Mouse (Mus musculus): ENCODE data around the gene Prokr2. TPM values are rescaled to one million over a fixed set of nuclear protein-coding genes. Genes with fewer than 3 reads are reported as not detected.
A peak's percentile ranks its signal among the peaks of the same experiment; 100 is the strongest.
"Not testable (repeated sequence)": the region's sequence is repeated elsewhere in the genome, so short reads cannot be mapped to it uniquely, and the experiment has no call there.

Prokr2 gene
- polyA plus RNA-seq, 1 experiment from 2014 or later: 1.2 TPM

- Histone ChIP-seq H3K27me3 (ENCODE audit: poor library complexity, severe bottlenecking) (no peaks in the 10 kb centered on the region), H3K36me3 (replicated peaks) (no peaks in the 10 kb centered on the region), H3K4me1 (0 out of 2 replicates have a peak, but pooled peaks cover 4% of the 10 kb centered on the region), H3K27ac (no peak overlapping the region), H3K9me3 (no peaks in the 10 kb centered on the region), H3K4me3 (no peak overlapping the region)
- DNase-seq (ENCODE audit: extremely low spot score, low spot score): no peak
- WGBS: 87% methylated on average over 1 of the region's 1 CpGs
Observed at GRCm38 (mm10) chr2:132317178-132317577, 68.1 kb downstream of the Prokr2 start.

GRCm38 (mm10) chr2:132316041-132316808, 69.0 kb downstream of the Prokr2 start:
- no peaks in the 10 kb centered on the region for H3K9me3 ChIP-seq
- peaks cover 5% of the 10 kb centered on the region for H3K36me3 ChIP-seq (replicated peaks)
- no peak overlapping the region for H3K27ac ChIP-seq
- peak; percentile 67 for DNase-seq (ENCODE audit: extremely low spot score, low spot score)
- 43% methylated on average over 8 of the region's 8 CpGs for WGBS
- H3K4me3 ChIP-seq: no peak overlapping the region
- 0 out of 2 replicates have a peak, but pooled peaks cover 4% of the 10 kb centered on the region for H3K4me1 ChIP-seq
- H3K27me3 ChIP-seq (ENCODE audit: poor library complexity, severe bottlenecking): no peaks in the 10 kb centered on the region

DNA sequence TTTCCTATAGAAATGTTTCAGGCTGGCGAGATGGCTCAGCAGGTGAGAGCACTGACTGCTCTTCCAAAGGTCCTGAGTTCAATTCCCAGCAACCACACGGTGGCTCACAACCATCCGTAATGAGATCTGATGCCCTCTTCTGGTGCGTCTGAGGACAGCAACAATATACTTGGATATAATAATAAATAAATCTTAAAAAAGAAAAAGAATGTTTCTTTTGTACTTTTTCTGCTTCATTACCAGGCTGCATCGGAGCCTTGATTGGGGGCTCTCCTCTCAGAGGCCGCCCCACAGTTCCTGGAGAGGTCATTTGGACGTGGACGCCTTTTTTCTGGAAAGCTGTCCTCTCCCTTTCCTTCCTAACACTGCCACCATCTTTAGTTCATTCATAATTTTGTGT, 71.2 kb downstream of the Prokr2 start:
- not testable (repeated sequence) for H3K9me3 ChIP-seq; H3K27me3 ChIP-seq (ENCODE audit: poor library complexity, severe bottlenecking); H3K4me3 ChIP-seq; DNase-seq (ENCODE audit: extremely low spot score, low spot score); H3K4me1 ChIP-seq; H3K27ac ChIP-seq
- 86% methylated on average over 8 of the region's 8 CpGs for WGBS
- peaks cover 25% of the 10 kb centered on the region for H3K36me3 ChIP-seq (replicated peaks)

GRCm38 (mm10) chr2:132313568-132313967, 71.7 kb downstream of the Prokr2 start:
- Histone ChIP-seq H3K27me3 (ENCODE audit: poor library complexity, severe bottlenecking) (no peaks in the 10 kb centered on the region), H3K4me1 (0 out of 2 replicates have a peak, but pooled peaks cover 4% of the 10 kb centered on the region), H3K36me3 (replicated peaks) (peaks cover 30% of the 10 kb centered on the region), H3K27ac (no peak overlapping the region), H3K4me3 (no peak overlapping the region), H3K9me3 (no peaks in the 10 kb centered on the region)
- WGBS: 95% methylated on average over 2 of the region's 2 CpGs
- DNase-seq (ENCODE audit: extremely low spot score, low spot score): no peak

GRCm38 (mm10) chr2:132312616-132313015, 72.6 kb downstream of the Prokr2 start:
- 83% methylated on average over 5 of the region's 5 CpGs for WGBS

DNA sequence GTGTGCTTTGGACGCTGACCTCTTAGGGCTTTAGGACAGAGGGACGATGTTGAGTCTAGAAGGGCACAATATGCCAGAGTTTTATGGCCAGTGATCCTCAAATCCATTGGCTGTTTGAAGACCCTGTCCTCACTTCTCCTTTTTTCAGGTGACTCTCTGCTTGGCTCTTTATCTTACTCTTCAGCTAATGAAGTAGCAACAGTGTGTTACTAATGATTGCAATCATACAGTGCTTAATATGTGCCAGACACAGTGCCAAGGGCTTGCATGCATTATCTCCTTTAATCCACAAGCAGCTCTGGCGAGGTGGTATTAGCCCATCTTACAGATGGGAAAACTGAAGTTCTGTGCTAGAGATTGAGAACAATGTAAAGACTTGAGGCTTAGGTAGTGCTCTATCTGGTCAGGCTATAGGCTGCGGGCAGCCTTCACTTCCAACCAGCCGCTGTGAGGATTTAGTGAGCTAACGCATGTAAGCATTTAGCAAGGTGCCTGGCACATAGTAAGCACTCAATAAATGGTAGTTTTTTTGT, 75.8 kb downstream of the Prokr2 start:
- DNase-seq (ENCODE audit: extremely low spot score, low spot score): no peak
- WGBS: 95% methylated on average over 6 of the region's 6 CpGs
- H3K27me3 ChIP-seq (ENCODE audit: poor library complexity, severe bottlenecking): no peaks in the 10 kb centered on the region
- H3K27ac ChIP-seq: no peak overlapping the region
- no peaks in the 10 kb centered on the region for H3K9me3 ChIP-seq
- H3K36me3 ChIP-seq (replicated peaks): peaks cover 71% of the 10 kb centered on the region
- H3K4me3 ChIP-seq: no peak overlapping the region
- H3K4me1 ChIP-seq: no peaks in the 10 kb centered on the region

More at GRCm38 (mm10) chr2:132312616-132313015, 72.6 kb downstream of the Prokr2 start:
- Histone ChIP-seq H3K9me3 (no peaks in the 10 kb centered on the region), H3K4me3 (no peak overlapping the region), H3K36me3 (replicated peaks) (peaks cover 40% of the 10 kb centered on the region), H3K4me1 (0 out of 2 replicates have a peak, but pooled peaks cover 4% of the 10 kb centered on the region), H3K27me3 (ENCODE audit: poor library complexity, severe bottlenecking) (no peaks in the 10 kb centered on the region), H3K27ac (no peak overlapping the region)
- no peak for DNase-seq (ENCODE audit: extremely low spot score, low spot score)

DNA sequence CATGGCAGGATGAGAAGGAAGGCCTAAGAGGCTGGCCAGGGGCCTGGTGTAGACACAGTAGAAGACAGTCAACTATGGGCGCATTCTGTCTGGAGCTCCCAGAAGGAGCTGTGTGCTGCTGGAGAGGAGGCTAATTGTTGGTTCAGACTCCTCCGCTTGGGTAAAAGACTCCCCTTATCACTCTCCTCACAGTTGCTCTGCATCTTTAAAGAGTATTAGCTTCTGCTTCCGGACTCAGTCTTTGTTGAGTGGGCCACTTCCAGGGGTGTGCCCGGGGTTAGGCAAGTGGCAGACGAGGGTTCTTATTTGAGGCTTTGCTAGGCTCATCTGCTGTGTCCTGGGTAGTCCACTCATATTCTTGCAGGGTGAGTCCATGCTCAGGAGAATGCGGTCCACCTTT, 76.4 kb downstream of the Prokr2 start:
- H3K4me3 ChIP-seq: no peak overlapping the region
- peaks cover 77% of the 10 kb centered on the region for H3K36me3 ChIP-seq (replicated peaks)
- DNase-seq (ENCODE audit: extremely low spot score, low spot score): no peak
- no peaks in the 10 kb centered on the region for H3K9me3 ChIP-seq
- no peaks in the 10 kb centered on the region for H3K27me3 ChIP-seq (ENCODE audit: poor library complexity, severe bottlenecking)
- WGBS: 94% methylated on average over 6 of the region's 6 CpGs
- H3K4me1 ChIP-seq: no peaks in the 10 kb centered on the region
- H3K27ac ChIP-seq: no peak overlapping the region

DNA sequence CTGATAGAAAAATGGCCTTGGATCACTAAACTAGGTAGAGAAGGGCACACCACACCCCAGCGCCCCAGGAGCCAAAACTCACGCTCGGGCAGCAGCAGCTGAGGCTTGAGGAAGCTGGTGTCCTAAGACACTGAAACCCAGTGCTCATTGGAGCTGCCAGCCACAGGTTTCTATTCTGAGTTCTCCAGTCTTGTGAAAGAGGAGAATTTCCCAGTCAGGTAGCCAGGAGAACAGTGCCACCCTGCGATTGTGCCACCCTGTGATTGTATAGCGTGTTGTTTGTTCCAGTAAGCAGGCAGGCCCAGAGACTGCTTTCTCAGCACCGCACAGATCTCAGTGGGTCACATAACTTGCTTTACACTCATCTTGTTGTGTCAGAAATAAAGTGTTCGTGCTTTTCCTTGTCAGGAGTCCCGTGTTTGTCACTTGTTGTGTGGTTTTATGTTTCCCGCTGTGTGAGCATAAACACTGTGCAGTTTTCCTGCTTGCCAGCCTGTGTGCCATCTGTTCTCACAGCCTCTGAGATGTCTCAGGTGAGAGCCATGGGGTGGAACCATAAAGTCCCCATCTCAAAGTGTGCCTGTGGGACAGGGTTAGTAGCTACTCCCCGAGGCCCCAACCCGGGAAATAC, 77.9 kb downstream of the Prokr2 start:
- H3K27ac ChIP-seq: no peak overlapping the region
- H3K9me3 ChIP-seq: no peaks in the 10 kb centered on the region
- WGBS: 93% methylated on average over 11 of the region's 11 CpGs
- DNase-seq (ENCODE audit: extremely low spot score, low spot score): no peak
- H3K27me3 ChIP-seq (ENCODE audit: poor library complexity, severe bottlenecking): no peaks in the 10 kb centered on the region
- H3K36me3 ChIP-seq (replicated peaks): peaks cover 91% of the 10 kb centered on the region
- no peak overlapping the region for H3K4me3 ChIP-seq
- no peaks in the 10 kb centered on the region for H3K4me1 ChIP-seq

GRCm38 (mm10) chr2:132305988-132306387, 79.3 kb downstream of the Prokr2 start:
- no peak for DNase-seq (ENCODE audit: extremely low spot score, low spot score)
- H3K27me3 ChIP-seq (ENCODE audit: poor library complexity, severe bottlenecking): no peaks in the 10 kb centered on the region
- no peak overlapping the region for H3K27ac ChIP-seq
- 75% methylated on average over 4 of the region's 4 CpGs for WGBS
- no peak overlapping the region for H3K4me3 ChIP-seq
- H3K4me1 ChIP-seq: no peaks in the 10 kb centered on the region
- peaks cover 97% of the 10 kb centered on the region for H3K36me3 ChIP-seq (replicated peaks)
- H3K9me3 ChIP-seq: no peaks in the 10 kb centered on the region

- WGBS: 95% methylated on average over 7 of the region's 7 CpGs
Observed at GRCm38 (mm10) chr2:132305165-132305564, 80.1 kb downstream of the Prokr2 start.

DNA sequence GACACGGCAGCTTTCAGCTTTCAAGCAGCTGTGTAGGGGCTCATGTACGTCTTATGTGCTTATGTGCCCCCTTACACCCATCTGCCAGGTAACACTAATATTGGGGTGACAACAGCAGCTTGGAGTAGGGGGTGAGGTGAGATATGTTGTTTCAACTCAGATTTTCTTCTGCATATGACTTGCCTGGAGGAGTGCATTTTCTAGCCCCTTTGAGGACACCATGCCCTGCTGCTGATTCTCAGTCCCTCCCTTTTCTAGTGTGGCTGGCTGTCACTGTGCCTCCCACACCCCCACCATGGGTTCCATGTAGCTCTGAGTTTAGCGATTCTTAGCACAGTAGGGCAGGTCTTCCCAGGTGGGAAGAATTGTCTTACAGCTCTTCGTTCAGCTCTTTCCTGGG, 83.8 kb downstream of the Prokr2 start:
- H3K4me1 ChIP-seq: no peaks in the 10 kb centered on the region
- no peaks in the 10 kb centered on the region for H3K27me3 ChIP-seq (ENCODE audit: poor library complexity, severe bottlenecking)
- no peak overlapping the region for H3K4me3 ChIP-seq
- 95% methylated on average over 4 of the region's 4 CpGs for WGBS
- DNase-seq (ENCODE audit: extremely low spot score, low spot score): no peak
- peaks cover 97% of the 10 kb centered on the region for H3K36me3 ChIP-seq (replicated peaks)
- no peaks in the 10 kb centered on the region for H3K9me3 ChIP-seq
- H3K27ac ChIP-seq: no peak overlapping the region

More at GRCm38 (mm10) chr2:132305165-132305564, 80.1 kb downstream of the Prokr2 start:
- H3K4me3 ChIP-seq: no peak overlapping the region
- no peaks in the 10 kb centered on the region for H3K27me3 ChIP-seq (ENCODE audit: poor library complexity, severe bottlenecking)
- H3K27ac ChIP-seq: no peak overlapping the region
- no peaks in the 10 kb centered on the region for H3K9me3 ChIP-seq
- no peaks in the 10 kb centered on the region for H3K4me1 ChIP-seq
- no peak for DNase-seq (ENCODE audit: extremely low spot score, low spot score)
- peaks cover 97% of the 10 kb centered on the region for H3K36me3 ChIP-seq (replicated peaks)

DNA sequence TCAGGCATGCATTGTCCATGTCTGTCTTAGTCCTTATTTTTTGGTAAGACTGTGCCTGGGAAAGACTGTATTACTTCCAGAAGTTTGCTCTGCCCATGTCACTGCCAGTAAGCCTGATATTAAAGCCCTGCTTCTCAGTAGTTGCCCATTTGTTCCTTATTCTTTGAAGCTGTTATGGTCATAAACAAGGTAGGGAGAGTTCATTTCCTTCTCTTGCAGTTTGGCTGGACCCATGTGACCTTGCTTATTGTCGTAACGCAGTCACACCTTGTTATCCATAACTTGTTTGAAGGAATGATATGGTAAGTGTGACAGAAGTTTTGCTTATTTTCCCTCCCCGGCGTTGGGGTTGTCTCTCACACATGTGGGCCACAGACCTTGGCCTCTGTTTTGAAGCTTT, 87.0 kb downstream of the Prokr2 start:
- WGBS: 94% methylated on average over 4 of the region's 4 CpGs
- no peaks in the 10 kb centered on the region for H3K9me3 ChIP-seq
- no peak for DNase-seq (ENCODE audit: extremely low spot score, low spot score)
- no peak overlapping the region for H3K4me3 ChIP-seq
- no peaks in the 10 kb centered on the region for H3K27me3 ChIP-seq (ENCODE audit: poor library complexity, severe bottlenecking)
- H3K36me3 ChIP-seq (replicated peaks): peaks cover 97% of the 10 kb centered on the region
- H3K27ac ChIP-seq: no peak overlapping the region
- H3K4me1 ChIP-seq: no peaks in the 10 kb centered on the region

Measured in forebrain, embryonic 10.5 days (tissue).